Mouse (Mus musculus) intestine, postnatal 0 days (tissue): ENCODE results near the gene Rbp2. TPM values are rescaled to one million over a fixed set of nuclear protein-coding genes. Genes with fewer than 3 reads are reported as not detected.

Source experiments
- ATAC-seq: fragments of 200-750 bp; cut with Nextera tagmentation; 2 replicates; pipeline ENCODE4 v1.8.0; 2017; ENCODE audit warnings: mild to moderate bottlenecking, moderate TSS enrichment, moderate library complexity
- H3K27ac ChIP-seq: fragments of 300-500 bp; sonication (generic); 2 replicates; pipeline ENCODE4 v1.5.1; 2014; ENCODE audit warnings: mild to moderate bottlenecking, low read depth, low read length, moderate library complexity
- H3K27me3 ChIP-seq: fragments of 300-500 bp; sonication (generic); replicated peaks from 2 replicates; pipeline ENCODE4 v1.6.1; 2014; ENCODE audit warnings: low read length, mixed read lengths; ENCODE audit not compliant: control insufficient read depth, insufficient read depth
- H3K36me3 ChIP-seq: fragments of 300-500 bp; sonication (generic); 2 replicates; pipeline ENCODE4 v1.6.1; 2014; ENCODE audit warnings: mild to moderate bottlenecking, moderate library complexity; ENCODE audit not compliant: control insufficient read depth, insufficient read depth
- H3K4me1 ChIP-seq: fragments of 300-500 bp; sonication (generic); replicated peaks from 2 replicates; pipeline ENCODE4 v1.6.1; 2014; ENCODE audit warnings: antibody characterized with exemption, low read length, mixed read lengths; ENCODE audit not compliant: control insufficient read depth, insufficient read depth
- H3K4me2 ChIP-seq: fragments of 300-500 bp; sonication (generic); replicated peaks from 2 replicates; pipeline ENCODE4 v1.6.1; 2014; ENCODE audit warnings: low read depth, mild to moderate bottlenecking, moderate library complexity
- H3K4me3 ChIP-seq: fragments of 300-500 bp; sonication (generic); 2 replicates; pipeline ENCODE4 v1.5.1; 2014; ENCODE audit warnings: low read depth, low read length
- H3K9ac ChIP-seq: fragments of 300-500 bp; sonication (generic); 2 replicates; pipeline ENCODE4 v1.6.1; 2014; ENCODE audit warnings: mild to moderate bottlenecking, low read depth, low read length
- H3K9me3 ChIP-seq: fragments of 300-500 bp; sonication (generic); 2 replicates; pipeline ENCODE4 v1.6.1; 2016; ENCODE audit warnings: mixed run types; ENCODE audit not compliant: control insufficient read depth
- CTCF ChIP-seq: sonication (generic); IDR thresholded peaks from 2 replicates; pipeline ENCODE4 v1.5.1; 2016; ENCODE audit warnings: low read depth, mild to moderate bottlenecking, control low read depth, antibody characterized with exemption, moderate library complexity
- WGBS: fragments of 180-500 bp; shearing (Covaris S2); extraction: QIAGEN DNeasy Blood & Tissue Kit; methylation state at CpG from one replicate; pipeline ENCODE4 v1.1.7; 2014; 5-methylcytosine and 5-hydroxymethylcytosine counted together
- polyA plus RNA-seq: library from polyadenylated mRNA; unstranded; fragments of >200 nt; fragmentation: Nextera tagmentation; extraction: Ambion mirVana; gene quantifications from 2 replicates; pipeline ENCODE4 v1.2.1, GENCODE M21; 2015

Gene Rbp2
- polyA plus RNA-seq, 1 experiment from 2014 or later: 7,837 TPM

DNA sequence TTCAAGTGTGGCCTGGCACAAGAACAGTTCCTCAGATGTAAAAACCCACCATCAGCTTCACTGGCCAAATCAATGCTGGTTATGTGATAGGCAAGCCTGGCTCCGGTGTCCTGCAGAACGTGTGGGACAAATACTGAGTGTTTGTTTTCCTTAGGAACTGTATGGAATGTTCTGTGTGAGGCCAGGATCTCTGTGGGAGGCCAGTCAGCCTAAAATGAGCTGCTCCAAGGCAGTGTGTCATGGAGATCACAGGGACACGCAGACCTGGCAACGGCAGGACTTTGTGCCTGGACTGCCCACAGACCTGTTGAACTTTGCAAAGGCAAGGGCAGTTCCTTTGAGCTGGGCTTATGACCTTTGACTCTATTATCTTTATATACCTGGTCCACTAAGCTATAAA is 4.2 kb downstream of the Rbp2 start:
- Histone ChIP-seq H3K36me3 (no peaks in the 10 kb centered on the region), H3K4me3 (peak overlapping the region; percentile 28; the same call in 1 of the 2 replicates), H3K9ac (no peak overlapping the region), H3K4me2 (peak overlapping the region; percentile 52), H3K27ac (peak overlapping the region; percentile 74), H3K9me3 (no peaks in the 10 kb centered on the region), H3K27me3 (no peaks in the 10 kb centered on the region), H3K4me1 (peaks cover 8% of the 10 kb centered on the region)
- WGBS: 14% methylated on average over 4 of the region's 4 CpGs
- peak; percentile 67 for ATAC-seq
- TF ChIP-seq CTCF: no peak

DNA sequence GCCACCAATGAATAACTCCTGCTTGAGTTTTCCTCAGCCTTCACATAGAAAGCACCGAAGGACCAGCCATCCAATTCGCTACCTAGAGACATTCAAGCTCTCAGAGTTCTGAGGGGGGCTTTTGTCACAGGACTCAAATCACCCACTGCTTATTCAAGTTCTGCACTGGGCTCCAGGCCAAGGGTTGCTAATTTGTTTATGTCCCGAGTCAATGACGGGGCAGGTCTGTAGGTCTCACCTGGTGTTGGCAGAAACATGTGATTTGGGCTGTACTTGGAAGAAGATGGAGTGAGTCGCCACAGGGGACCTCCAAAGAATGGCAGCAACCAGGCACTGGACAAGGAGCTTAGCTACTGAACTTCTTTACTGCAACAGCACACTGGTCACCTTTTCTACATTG is 5.2 kb downstream of the Rbp2 start:
- Histone ChIP-seq H3K36me3 (no peaks in the 10 kb centered on the region), H3K27me3 (no peaks in the 10 kb centered on the region), H3K27ac (peak overlapping the region; percentile 74), H3K4me2 (peak overlapping the region; percentile 52), H3K9ac (peak overlapping the region; percentile 68), H3K4me1 (peaks cover 8% of the 10 kb centered on the region), H3K4me3 (peak overlapping the region; percentile 28), H3K9me3 (no peaks in the 10 kb centered on the region)
- WGBS: 53% methylated on average over 5 of the region's 5 CpGs
- TF ChIP-seq CTCF: no peak
- no peak for ATAC-seq

- peak overlapping the region; percentile 28; the same call in 1 of the 2 replicates for H3K4me3 ChIP-seq
- no peaks in the 10 kb centered on the region for H3K27me3 ChIP-seq
- WGBS: 31% methylated on average over 5 of the region's 5 CpGs
- peak; percentile 15 for ATAC-seq
- H3K4me1 ChIP-seq: peaks cover 8% of the 10 kb centered on the region
- no peak for TF ChIP-seq CTCF
- no peaks in the 10 kb centered on the region for H3K36me3 ChIP-seq
- H3K9me3 ChIP-seq: no peaks in the 10 kb centered on the region
- peak overlapping the region; percentile 52 for H3K4me2 ChIP-seq
- peak overlapping the region; percentile 43 for H3K9ac ChIP-seq
- peak overlapping the region; percentile 74 for H3K27ac ChIP-seq
These were observed 6.3 kb downstream of the Rbp2 start for GRCm38 (mm10) chr9:98492212-98492611.

DNA sequence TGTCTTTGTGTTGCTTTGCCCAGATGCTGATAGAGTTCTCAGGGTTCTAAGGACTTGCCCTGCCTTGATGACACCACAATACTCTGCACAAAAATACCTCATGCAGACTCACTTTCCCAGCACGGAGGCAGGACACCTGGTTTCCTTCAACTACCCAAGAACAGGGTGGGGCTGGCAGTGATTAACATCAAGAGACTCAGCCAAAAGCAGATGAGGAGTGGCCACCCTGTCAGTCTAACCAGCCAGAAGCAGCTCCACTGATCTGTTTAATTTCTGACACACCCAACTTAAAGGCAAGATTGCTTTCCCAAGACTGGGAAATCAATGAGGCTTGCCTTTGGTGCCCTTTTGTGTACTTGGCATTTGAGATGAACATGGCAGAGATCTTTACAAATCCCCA is 6.9 kb downstream of the Rbp2 start:
- H3K9ac ChIP-seq: peak overlapping the region; percentile 43
- no peak overlapping the region for H3K4me3 ChIP-seq
- ATAC-seq: peak; percentile 54
- peak overlapping the region; percentile 52 for H3K4me2 ChIP-seq
- no peaks in the 10 kb centered on the region for H3K36me3 ChIP-seq
- no peak for TF ChIP-seq CTCF
- WGBS: 14% methylated on average over 1 of the region's 1 CpGs
- no peaks in the 10 kb centered on the region for H3K27me3 ChIP-seq
- H3K9me3 ChIP-seq: no peaks in the 10 kb centered on the region
- H3K27ac ChIP-seq: peak overlapping the region; percentile 74
- peaks cover 5% of the 10 kb centered on the region for H3K4me1 ChIP-seq

DNA sequence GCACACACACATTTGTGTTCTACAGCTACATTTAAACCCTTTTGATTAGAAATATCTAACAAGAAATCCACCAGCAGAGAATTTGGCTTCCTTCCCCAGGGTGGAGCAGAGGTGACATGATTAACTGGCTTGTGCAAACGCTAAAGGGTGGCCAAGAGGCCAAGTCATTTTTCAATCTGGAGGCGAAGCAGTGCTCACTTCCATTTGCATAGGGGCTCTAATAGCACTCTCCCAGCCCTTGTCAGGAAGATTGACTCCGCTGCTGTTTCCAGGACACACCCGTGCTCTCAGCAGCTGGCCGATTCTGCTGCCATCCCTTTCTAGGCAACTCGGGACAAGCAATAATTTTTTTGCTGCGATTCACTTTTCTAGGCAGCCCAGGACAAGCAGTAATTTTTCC is 11.2 kb downstream of the Rbp2 start:
- ATAC-seq: no peak
- peak overlapping the region; percentile 48 for H3K4me2 ChIP-seq
- no peaks in the 10 kb centered on the region; the same call in 1 of the 2 replicates for H3K4me1 ChIP-seq
- no peaks in the 10 kb centered on the region for H3K9me3 ChIP-seq
- no peak overlapping the region for H3K4me3 ChIP-seq
- H3K36me3 ChIP-seq: peaks cover 12% of the 10 kb centered on the region; the same call in 1 of the 2 replicates
- H3K9ac ChIP-seq: peak overlapping the region; percentile 31
- peak overlapping the region; percentile 63 for H3K27ac ChIP-seq
- no peak for TF ChIP-seq CTCF
- WGBS: 4% methylated on average over 7 of the region's 7 CpGs
- no peaks in the 10 kb centered on the region for H3K27me3 ChIP-seq

DNA sequence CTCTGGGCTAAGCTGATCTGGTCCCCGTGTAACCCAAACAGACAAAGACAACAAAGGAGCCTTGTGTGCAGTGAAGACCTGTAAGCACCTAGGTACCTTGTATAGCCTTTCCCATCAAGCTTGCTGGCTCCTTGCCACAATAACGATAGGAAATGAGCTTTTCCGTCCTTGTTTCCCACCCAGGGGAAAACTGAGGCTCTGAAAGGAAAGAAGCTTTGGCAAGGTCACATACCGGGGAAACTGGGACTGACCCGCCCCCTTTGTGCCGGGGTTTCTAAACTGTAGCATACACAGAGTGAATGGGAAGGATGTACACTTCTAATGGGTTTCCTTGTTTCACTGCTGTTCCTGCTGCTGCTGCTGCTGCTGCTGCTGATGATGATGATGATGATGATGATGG is 12.1 kb downstream of the Rbp2 start:
- ATAC-seq: no peak
- peaks cover 12% of the 10 kb centered on the region; the same call in 1 of the 2 replicates for H3K36me3 ChIP-seq

More for the DNA sequence above, 12.1 kb downstream of the Rbp2 start:
- Histone ChIP-seq H3K4me2 (peak overlapping the region; percentile 48), H3K27me3 (no peaks in the 10 kb centered on the region), H3K4me3 (no peak overlapping the region), H3K4me1 (no peaks in the 10 kb centered on the region; the same call in 1 of the 2 replicates), H3K9me3 (no peaks in the 10 kb centered on the region), H3K27ac (peak overlapping the region; percentile 63), H3K9ac (no peak overlapping the region)
- 17% methylated on average over 6 of the region's 6 CpGs for WGBS
- no peak for TF ChIP-seq CTCF
